Mouse (Mus musculus): ENCODE data around the gene Dtx2.
A peak's percentile ranks its signal among the peaks of the same experiment; 100 is the strongest.

The Dtx2 gene

DNA sequence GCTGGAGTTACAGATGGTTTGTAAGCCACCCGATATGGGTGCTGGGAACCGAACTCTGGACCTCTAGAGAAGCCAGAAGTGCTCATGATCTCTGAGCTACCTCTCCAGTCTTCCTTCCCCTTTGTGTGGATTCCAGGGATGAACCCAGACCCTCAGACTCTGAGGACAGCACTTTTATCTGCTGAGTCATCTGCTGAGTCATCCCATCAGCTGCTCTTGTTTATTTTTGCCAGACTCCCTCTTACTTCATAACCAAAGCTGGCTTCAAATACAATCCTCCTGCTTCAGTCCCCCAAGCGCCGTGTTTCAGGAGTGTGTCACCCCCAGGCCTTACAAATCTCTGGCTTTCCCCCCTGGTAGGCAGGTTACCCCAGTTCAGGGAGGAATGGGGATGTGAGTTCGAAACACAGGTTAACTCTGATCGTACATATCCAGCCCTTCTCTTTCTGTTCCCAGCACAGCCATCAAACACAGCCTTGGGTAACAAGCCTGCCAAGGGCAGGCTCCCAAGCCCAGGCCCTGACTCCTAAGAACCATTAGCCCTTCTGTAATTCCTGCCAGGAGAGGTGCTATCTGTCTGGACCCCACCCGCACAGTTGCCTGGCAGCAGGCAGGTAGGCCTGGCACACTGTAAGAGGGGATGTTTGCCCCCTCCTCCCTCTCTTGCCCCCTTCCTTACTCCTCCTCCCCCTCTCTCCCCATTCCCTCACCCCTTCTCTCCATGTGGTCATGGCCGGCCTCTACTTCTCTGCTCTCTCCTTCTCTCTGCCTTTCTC, 18.5 kb upstream of the Dtx2 start:
- no peak for DNase-seq (ENCODE audit: low spot score in 2 of 2)

GRCm38 (mm10) chr5:135979381-135979780, 15.2 kb upstream of the Dtx2 start:
- no peak for DNase-seq (ENCODE audit: low spot score in 2 of 2)

- DNase-seq (ENCODE audit: low spot score in 2 of 2) = no peak
These were observed 14.7 kb upstream of the Dtx2 start, which contains the start of gene Zp3 for GRCm38 (mm10) chr5:135979904-135980303. Zp3 (plus strand) TSS chr5:135980099.

GRCm38 (mm10) chr5:135982398-135982797, 12.2 kb upstream of the Dtx2 start:
- DNase-seq (ENCODE audit: low spot score in 2 of 2) = peak; percentile 71 to 77

GRCm38 (mm10) chr5:135984546-135985044, 10.0 kb upstream of the Dtx2 start:
- DNase-seq (ENCODE audit: low spot score in 2 of 2) = no peak

DNA sequence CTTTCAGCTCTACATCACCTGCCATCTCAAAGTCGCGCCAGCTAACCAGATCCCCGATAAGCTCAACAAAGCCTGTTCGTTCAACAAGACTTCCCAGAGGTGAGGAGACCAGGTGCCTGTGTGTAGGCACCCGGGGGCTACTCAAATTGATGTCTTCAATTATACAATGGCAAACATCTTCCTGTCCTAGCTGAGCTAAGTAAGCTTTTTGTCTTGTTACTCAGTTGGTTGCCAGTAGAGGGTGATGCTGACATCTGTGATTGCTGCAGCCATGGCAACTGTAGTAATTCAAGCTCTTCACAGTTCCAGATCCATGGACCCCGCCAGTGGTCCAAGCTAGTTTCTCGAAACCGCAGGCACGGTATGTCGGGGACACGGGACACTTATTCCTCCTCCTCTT, 7.4 kb upstream of the Dtx2 start:
- no peak for DNase-seq (ENCODE audit: low spot score in 2 of 2)

DNA sequence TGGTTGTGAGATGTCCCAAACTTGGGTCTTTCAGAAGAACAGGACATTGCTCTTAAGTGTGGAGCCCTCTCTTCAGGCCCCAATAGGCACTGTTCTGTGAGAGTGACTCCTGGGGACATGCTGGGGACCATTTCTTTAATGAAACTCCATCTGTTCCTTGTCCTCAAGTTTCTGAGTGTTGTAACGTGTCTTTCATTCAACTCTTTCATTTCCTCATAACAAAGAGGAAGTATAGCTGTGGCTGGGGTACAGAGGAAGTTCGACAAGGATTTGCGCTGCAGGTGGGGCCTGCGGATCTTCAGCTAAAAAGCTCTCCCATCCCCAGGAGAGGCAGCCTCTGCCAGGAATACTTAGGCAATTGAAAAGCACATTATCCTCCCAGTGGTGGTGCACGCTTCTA, 4.0 kb upstream of the Dtx2 start:
- DNase-seq (ENCODE audit: low spot score in 2 of 2) = peak in 1 of 2 experiments; percentile 30

- no peak for DNase-seq (ENCODE audit: low spot score in 2 of 2)
These were observed 1.1 kb upstream of the Dtx2 start for GRCm38 (mm10) chr5:135993381-135993965.

- DNase-seq (ENCODE audit: low spot score in 2 of 2) = no peak
These were observed 270 bp upstream of the Dtx2 start for GRCm38 (mm10) chr5:135994335-135994724.

- no peak for DNase-seq (ENCODE audit: low spot score in 2 of 2)
These were observed 1.6 kb downstream of the Dtx2 start for GRCm38 (mm10) chr5:135996162-135996561.

DNA sequence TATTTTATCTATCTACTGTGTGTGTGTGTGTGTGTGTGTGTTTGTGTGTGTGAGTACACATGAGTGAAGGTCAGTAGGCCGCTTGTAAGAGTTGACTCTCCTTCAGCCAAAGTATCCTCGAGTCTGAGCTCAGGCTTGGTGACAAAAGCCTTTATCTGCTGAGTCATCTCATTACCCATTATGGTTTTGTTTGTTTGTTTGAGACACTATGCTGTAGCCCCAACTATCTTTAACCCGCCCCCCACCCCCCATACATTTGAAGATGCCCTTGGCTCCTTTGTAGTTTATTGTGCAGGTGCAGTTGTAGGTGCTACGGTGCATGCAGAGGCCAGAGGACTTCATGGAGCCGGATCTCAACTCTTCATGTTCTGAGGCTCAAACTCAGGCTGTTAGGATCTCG, 6.6 kb downstream of the Dtx2 start:
- no peak for DNase-seq (ENCODE audit: low spot score in 2 of 2)

- DNase-seq (ENCODE audit: low spot score in 2 of 2) = no peak
These were observed 7.7 kb downstream of the Dtx2 start for GRCm38 (mm10) chr5:136002325-136002724.

- no peak for DNase-seq (ENCODE audit: low spot score in 2 of 2)
These were observed 8.2 kb downstream of the Dtx2 start for GRCm38 (mm10) chr5:136002751-136003151.

DNA sequence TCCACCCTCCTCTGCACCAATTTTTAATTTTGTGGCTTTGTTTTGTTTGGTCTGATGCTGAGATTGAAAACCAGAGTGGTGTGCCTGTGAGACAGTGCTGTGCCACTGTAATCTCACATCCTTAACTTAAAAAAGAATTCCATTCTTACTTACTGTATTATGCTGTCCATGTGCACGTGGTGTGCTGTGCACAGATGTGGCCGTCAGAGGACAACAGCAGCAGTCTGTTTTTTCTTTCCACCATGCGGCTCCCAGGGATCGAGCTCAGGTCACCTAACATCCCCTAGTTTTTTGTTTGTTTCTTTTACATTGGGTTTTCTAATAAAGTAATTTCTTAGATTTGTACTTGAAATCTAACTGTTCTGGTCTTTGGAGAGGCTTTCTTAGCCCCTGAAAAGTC, 9.9 kb downstream of the Dtx2 start:
- DNase-seq (ENCODE audit: low spot score in 2 of 2) = no peak

- DNase-seq (ENCODE audit: low spot score in 2 of 2) = no peak
These were observed 13.1 kb downstream of the Dtx2 start for GRCm38 (mm10) chr5:136007745-136008144.

- no peak for DNase-seq (ENCODE audit: low spot score in 2 of 2)
These were observed 20.3 kb downstream of the Dtx2 start for GRCm38 (mm10) chr5:136014877-136015276.

DNA sequence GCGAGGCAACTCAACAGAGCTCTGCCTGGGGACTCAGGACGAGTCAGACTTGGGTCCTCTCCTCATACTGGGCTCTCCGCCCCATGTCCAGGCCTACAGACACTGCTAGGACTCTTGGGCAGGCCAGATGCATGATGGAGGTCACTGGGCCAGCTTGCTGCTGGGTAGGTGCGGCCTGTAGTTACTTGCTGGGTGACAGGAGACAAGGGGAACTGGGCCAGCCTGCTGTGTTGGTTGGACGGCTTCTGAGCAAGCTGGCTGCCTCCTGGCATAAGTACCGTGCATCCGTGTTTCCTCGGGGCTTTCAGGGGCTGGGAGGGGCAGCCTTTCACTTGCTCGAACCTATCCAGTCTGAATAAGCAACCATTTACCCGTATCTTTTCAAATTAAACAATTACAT, 21.0 kb downstream of the Dtx2 start:
- DNase-seq (ENCODE audit: low spot score in 2 of 2) = no peak

DNA sequence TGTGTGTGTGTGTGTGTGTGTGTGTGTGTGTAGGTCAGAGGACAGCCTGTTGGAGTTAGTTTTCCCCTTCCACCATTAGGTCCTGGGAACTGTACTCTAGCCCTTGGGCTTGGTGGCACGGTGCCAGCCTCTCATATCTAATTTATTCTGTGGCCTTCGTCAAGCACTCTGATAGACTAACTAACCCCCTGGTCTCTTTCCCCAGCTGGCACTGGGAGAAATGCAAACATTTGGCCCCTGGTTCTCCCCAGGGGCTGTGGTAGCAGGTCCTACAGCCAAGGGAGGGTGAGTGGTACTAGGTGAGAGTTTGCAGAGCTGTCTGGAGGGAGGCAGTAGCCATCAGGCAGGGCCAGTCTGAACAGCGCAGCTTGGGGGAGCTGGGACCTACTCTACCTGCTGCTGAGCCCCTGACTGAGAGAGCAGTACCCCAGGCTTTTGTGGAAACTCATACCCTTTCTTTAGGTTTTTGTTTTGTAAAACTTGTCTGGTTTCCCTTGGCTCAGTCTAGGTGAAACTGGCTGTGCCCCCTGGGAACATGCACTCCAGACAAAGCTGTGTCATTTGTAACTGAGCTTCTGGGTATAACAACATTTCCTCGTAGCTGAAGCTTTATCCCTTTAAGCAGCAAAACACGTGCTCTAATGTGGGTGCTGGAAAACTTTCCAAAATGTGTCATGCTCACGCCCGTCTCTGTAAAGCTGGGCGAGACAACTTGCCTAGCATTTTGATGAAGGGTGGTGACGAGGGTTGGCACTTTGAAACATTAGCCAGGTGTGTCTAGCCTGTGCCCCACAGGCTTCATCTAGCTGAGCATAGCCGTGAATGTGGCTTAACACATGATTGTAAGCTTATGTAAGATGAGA, 21.6 kb downstream of the Dtx2 start:
- no peak for DNase-seq (ENCODE audit: low spot score in 2 of 2)

DNA sequence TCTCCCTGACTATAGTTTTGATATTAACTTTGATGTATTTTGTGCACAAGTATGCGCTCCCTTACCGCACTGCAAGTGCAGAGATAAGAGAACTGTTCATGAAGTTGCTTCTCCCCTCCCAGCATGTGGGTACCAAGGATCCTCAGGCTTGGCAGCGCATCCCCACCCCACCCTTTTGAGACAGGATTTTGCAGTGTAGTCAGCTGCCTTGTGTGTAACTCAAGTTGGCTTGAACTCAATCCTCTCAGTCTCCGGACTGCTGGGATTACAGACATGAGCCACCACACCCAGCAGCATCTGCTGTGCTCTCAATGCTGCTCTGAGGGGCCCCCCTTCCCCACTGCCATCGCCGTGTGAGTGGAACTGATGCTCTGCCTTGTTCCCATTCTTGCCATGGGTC, 22.7 kb downstream of the Dtx2 start:
- DNase-seq (ENCODE audit: low spot score in 2 of 2) = peak; percentile 21 to 33

- DNase-seq (ENCODE audit: low spot score in 2 of 2) = no peak
These were observed 24.1 kb downstream of the Dtx2 start for GRCm38 (mm10) chr5:136018726-136019125.

DNA sequence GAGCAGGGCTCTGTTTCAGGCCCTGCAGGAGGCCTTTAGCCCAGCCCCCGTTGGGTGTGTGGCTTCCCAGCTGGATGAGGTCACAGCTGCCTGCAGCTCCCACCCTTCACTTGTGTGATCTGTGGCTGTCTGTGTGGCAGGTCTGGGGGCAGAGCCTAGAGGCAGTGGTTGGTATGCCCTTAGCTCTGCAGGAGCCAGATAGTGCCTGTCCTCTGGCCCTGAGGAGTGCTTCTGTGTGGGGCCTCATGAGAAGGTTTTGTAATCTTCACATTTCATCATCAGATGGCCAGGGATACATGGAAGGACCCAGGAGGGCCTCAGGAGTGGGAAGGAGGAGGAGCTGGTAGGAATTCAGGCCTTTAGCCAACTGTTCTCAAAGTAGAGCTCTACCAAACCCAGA, 25.3 kb downstream of the Dtx2 start:
- peak in 1 of 2 experiments; percentile 14 for DNase-seq (ENCODE audit: low spot score in 2 of 2)

GRCm38 (mm10) chr5:136025712-136026111, 31.1 kb downstream of the Dtx2 start:
- DNase-seq (ENCODE audit: low spot score in 2 of 2) = no peak
